Mouse (Mus musculus) urinary bladder, postnatal 25 days (tissue): ENCODE measurements at regions not wholly inside any gene's neighbourhood (a gene's known extent, or its start where the extent isn't known, plus 50 kb on each side); places are given as distances from the start of the nearest gene placed in this dataset.

Experiments
- DNase-seq: peaks from one replicate; pipeline ENCODE4 v3.0.0; 2022; ENCODE audit warnings: low spot score

- DNase-seq: no peak
Measured at GRCm38 (mm10) chr5:133814436-133814835, 285.1 kb upstream of the Castor2 start.

GRCm38 (mm10) chr5:133812216-133812615 lies 287.3 kb upstream of the Castor2 start:
- no peak for DNase-seq

GRCm38 (mm10) chr5:133806891-133807290 lies 292.6 kb upstream of the Castor2 start:
- DNase-seq: no peak

DNA sequence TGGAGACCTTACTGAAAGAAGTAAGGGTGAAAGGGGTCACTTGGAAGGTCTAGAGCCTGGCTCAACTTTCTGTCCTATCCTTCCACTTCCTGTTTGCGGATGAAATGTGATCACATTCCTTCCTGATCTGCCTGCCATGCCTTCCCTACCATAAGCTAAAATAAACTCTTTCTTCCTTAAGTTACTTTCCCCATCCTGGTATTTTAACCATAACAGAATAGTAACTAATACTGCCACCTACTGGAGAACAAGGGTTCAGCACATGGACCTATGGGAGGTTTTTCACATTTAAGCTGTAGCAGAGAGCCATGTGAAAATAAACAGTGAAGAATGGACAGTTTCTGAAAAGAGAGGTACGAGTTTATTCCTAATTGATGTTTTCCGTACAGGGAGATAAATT lies 297.5 kb upstream of the Castor2 start:
- no peak for DNase-seq

GRCm38 (mm10) chr5:133795638-133796037 lies 303.9 kb upstream of the Castor2 start:
- no peak for DNase-seq

DNA sequence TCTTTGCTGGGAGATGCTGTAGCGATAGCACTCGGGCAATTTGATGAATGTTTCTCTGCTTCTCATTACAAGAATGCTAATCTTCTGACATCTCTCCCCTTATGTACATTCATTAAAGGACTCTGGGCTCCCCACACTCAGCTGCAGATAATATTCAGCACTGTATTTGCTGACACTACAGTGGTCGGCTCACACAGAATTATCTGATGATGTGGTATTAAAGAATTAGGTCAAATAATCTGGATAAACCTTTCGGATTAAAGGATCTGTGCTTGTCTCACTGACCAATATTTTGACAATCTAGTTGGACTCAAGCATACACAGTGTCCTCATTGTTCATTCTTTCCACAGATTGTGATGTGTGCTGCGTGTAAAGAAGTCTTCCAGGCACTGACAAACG lies 308.8 kb upstream of the Castor2 start:
- DNase-seq: no peak

DNA sequence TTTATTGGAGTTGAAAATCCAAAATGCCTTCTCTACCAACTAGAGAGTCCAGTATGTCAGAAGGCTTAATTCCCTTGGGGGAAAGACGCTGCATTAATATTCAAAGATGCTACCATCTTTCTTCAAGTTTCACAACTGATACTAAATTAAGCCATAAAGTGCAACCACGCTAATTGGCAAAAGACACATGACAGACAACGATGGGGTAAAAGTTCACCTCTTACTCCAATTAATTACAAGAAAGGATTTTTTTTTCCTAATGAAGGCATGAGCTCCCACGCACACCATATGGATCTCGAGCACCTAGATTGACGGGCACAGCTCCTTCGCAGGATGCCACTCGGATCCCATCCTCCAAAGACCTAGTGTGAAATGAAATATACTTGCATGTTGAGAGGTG lies 311.5 kb upstream of the Castor2 start:
- DNase-seq: no peak

- no peak for DNase-seq
Measured at GRCm38 (mm10) chr5:133787491-133787890, 312.0 kb upstream of the Castor2 start.

DNA sequence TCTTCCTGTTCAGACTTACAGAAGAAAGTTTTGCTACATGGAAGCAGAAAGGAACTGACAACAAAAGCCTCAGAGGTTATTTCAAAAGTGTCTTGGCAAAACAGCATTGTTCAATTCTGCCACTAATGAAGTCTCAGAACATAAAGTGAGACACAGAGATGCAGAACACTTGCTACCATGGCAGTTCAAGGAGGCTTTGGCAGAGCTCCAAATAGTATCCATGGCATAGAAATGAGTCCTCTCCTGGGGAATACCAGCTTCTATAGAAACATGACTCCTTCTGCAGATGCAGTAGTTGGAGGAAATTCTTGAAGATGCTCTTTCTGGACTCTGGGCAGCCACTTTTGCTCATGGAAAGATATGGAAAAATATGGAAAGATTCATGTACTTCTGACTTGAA lies 322.9 kb upstream of the Castor2 start:
- DNase-seq: no peak

- no peak for DNase-seq
Measured at GRCm38 (mm10) chr5:133774116-133774515, 325.4 kb upstream of the Castor2 start.

DNA sequence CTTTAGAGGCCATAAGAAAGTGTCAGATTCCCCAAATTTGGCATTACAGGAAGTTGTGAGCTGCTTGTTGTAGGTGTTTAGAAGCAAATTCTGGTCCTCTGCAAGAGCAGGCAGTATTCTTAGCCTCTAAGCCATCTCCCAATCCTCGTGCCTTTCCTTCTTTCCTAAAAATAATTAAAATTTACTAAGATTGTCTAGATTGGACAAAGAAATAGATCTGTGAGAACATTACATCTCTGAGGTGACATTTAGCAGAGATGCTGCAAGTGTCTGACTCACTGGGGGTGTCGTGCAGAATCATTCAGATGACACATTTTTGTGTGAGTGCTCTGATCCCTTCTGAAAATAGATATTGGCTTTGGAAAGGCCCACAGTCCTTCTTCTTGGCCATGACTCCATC lies 330.7 kb upstream of the Castor2 start:
- no peak for DNase-seq

GRCm38 (mm10) chr5:133757817-133758216 lies 341.7 kb upstream of the Castor2 start:
- no peak for DNase-seq

DNA sequence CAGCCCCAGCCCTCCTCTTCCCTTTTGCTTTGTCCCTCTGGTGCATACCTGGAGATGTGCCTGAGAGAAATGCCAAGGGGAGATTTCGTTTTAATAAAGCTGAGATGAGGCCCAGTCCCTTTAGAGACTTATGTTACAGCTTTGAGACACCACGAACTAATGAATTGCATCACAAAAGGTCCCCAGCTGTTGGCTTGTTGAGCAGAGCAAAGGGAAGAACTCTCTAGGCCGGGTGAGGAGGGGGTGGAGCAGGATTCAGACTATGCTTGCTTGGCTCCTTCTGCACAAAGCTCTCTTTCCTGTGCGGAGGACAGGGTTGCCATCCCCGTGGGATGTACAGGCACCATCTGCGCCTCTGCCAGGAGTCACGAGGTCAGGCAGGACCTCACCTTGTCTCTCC lies 345.3 kb upstream of the Castor2 start:
- no peak for DNase-seq

- no peak for DNase-seq
Measured at GRCm38 (mm10) chr5:133753461-133754160, 345.9 kb upstream of the Castor2 start.

- no peak for DNase-seq
Measured at GRCm38 (mm10) chr5:133746960-133747359, 352.6 kb upstream of the Castor2 start.

DNA sequence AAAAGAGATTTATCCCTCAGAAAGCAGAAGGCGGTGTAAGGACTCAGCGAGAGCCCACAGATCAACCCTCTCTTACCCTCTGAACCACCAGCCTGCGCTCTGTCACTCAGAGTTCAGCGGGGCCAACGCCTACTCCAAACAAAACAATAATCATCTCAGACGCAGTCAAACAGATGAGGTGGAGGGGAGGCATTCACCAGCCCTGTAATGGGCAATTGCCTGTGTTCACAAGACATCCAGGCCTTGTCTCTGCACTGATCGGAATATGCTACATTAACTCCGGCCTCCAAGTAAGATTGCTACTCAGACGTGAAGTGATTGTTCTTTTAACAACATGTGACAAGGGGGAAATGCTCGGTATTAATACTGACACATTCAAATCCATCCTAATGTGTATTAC lies 353.1 kb upstream of the Castor2 start:
- DNase-seq: no peak

DNA sequence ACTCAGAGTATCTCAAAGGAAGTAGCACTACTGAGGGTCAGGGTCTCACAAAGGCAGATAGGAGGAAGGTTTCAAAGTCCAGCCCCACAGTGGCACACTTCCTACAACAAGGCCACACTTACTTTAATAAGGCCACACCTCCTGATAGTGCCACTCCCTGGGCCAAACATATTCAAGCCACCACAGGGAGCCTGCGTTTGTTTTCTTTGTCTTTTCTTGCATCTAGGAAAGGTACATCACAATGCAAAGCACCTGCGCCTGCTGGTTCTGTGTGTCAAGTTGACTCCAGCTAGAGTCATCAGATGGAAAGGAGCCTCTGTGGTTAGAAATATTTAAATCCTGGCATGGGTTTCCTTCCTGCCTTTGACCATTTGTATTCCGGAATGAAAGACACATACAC lies 355.4 kb upstream of the Castor2 start:
- no peak for DNase-seq

DNA sequence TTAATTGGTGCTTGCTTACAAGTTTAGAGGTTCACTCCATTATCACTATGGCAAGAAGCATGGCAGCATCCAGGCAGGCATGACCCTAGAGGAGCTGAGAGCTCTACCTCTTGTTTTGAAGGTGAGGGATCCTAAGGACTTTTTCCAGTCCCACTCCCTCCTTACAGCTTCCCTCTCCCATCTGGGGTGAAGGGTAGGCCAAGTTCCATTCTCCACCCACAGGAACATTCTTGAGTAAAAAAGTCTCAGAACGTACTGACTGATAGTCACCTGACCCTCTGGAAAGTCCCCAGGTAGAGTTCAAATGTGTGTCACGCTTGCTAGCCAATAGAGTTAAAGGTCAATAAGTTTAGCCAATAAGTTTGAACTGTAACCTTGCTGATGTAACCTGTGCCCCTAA lies 355.9 kb upstream of the Castor2 start:
- DNase-seq: no peak

DNA sequence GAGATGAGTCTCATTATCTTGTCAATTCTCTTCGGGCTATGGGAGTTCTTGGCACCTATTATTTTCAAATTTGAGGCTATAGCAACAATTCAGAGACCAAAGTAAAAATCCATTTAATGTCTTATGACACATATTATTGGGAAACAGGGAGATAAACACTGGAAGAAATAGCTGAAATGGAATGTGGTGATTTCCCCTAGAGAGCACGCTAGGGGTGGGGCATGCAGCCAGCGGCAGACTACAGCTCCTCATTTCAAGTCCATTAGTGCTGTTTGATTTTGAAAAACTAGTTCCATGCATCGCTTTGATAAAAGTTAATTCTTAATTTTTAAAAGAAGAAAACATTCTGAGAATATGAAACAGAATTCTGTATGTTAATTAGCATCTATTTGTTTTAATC lies 367.6 kb upstream of the Castor2 start:
- DNase-seq: no peak

GRCm38 (mm10) chr5:133718187-133719078 lies 381.1 kb upstream of the Castor2 start:
- DNase-seq: no peak

DNA sequence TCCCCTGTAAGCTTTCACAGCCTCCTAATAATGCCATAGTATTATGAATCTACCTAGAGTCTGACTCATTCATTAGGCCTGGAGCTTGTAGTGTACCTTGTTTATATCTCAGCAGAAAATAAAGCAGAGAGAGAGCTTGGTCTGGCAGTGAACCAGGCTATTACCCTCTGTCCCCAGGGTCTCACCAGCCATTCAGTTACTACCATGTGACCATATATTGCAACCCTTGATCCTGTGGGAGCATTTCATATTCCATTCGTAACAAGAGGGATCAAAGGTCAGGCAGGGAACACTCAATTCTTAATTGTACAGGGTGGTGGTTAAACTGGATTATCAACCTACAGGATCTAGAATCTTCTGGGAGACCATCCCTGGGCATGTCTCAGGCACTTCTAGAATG lies 383.7 kb upstream of the Castor2 start:
- DNase-seq: no peak

- DNase-seq: no peak
Measured at GRCm38 (mm10) chr5:133712652-133713051, 386.9 kb upstream of the Castor2 start.

GRCm38 (mm10) chr5:133708881-133709280 lies 390.6 kb upstream of the Castor2 start:
- DNase-seq: no peak

- DNase-seq: no peak
Measured at GRCm38 (mm10) chr5:133686206-133686605, 413.3 kb upstream of the Castor2 start.
